Mouse (Mus musculus): ENCODE measurements around the gene Tbc1d24. TPM values are rescaled to one million over a fixed set of nuclear protein-coding genes. Genes with fewer than 3 reads are reported as not detected.

Gene Tbc1d24
- polyA plus RNA-seq, 1 experiment from 2014 or later = 10.5 TPM

- no peak for ATAC-seq
- Histone ChIP-seq H3K4me2 (ENCODE audit: low read length) (no peak overlapping the region), H3K27ac (ENCODE audit: low read depth, low read length) (no peak overlapping the region), H3K4me3 (ENCODE audit: low read depth, low read length) (no peak overlapping the region), H3K9me3 (replicated peaks; ENCODE audit: control insufficient read depth, low read length) (no peaks in the 10 kb centered on the region), H3K4me1 (ENCODE audit: control insufficient read depth, insufficient read depth, low read length) (peaks cover 14% of the 10 kb centered on the region), H3K36me3 (ENCODE audit: control insufficient read depth, insufficient read depth, low read length) (peaks cover 13% of the 10 kb centered on the region), H3K27me3 (replicated peaks; ENCODE audit: control insufficient read depth, insufficient read depth, low read length) (no peaks in the 10 kb centered on the region), H3K9ac (ENCODE audit: low read length) (no peak overlapping the region)
- no peak for DNase-seq (ENCODE audit: low spot score)
- 93% methylated on average over 4 of the region's 4 CpGs for WGBS
Measured at GRCm38 (mm10) chr17:24171738-24172137, 33.6 kb downstream of the Tbc1d24 start.

- Histone ChIP-seq H3K4me1 (ENCODE audit: control insufficient read depth, insufficient read depth, low read length) (peaks cover 14% of the 10 kb centered on the region), H3K9ac (ENCODE audit: low read length) (no peak overlapping the region), H3K9me3 (replicated peaks; ENCODE audit: control insufficient read depth, low read length) (no peaks in the 10 kb centered on the region), H3K27ac (ENCODE audit: low read depth, low read length) (no peak overlapping the region), H3K27me3 (replicated peaks; ENCODE audit: control insufficient read depth, insufficient read depth, low read length) (no peaks in the 10 kb centered on the region), H3K4me2 (ENCODE audit: low read length) (no peak overlapping the region), H3K36me3 (ENCODE audit: control insufficient read depth, insufficient read depth, low read length) (peaks cover 16% of the 10 kb centered on the region), H3K4me3 (ENCODE audit: low read depth, low read length) (no peak overlapping the region)
- 81% methylated on average over 5 of the region's 5 CpGs for WGBS
- ATAC-seq (no peak), DNase-seq (ENCODE audit: low spot score) (no peak)
Measured at GRCm38 (mm10) chr17:24170729-24171128, 34.6 kb downstream of the Tbc1d24 start.

GRCm38 (mm10) chr17:24170125-24170524 is 35.2 kb downstream of the Tbc1d24 start:
- H3K4me1 ChIP-seq (ENCODE audit: control insufficient read depth, insufficient read depth, low read length) = peaks cover 14% of the 10 kb centered on the region
- H3K27ac ChIP-seq (ENCODE audit: low read depth, low read length) = no peak overlapping the region
- H3K4me3 ChIP-seq (ENCODE audit: low read depth, low read length) = peak overlapping the region; percentile 73
- H3K9ac ChIP-seq (ENCODE audit: low read length) = peak overlapping the region; percentile 88
- H3K4me2 ChIP-seq (ENCODE audit: low read length) = peak overlapping the region; percentile 88
- no peaks in the 10 kb centered on the region for H3K27me3 ChIP-seq (replicated peaks; ENCODE audit: control insufficient read depth, insufficient read depth, low read length)
- H3K9me3 ChIP-seq (replicated peaks; ENCODE audit: control insufficient read depth, low read length) = no peaks in the 10 kb centered on the region
- ATAC-seq (no peak), DNase-seq (ENCODE audit: low spot score) (no peak)
- 64% methylated on average over 3 of the region's 3 CpGs for WGBS
- H3K36me3 ChIP-seq (ENCODE audit: control insufficient read depth, insufficient read depth, low read length) = peaks cover 18% of the 10 kb centered on the region

GRCm38 (mm10) chr17:24169317-24170065 is 35.9 kb downstream of the Tbc1d24 start, which contains the start of gene Atp6v0c:
Gene Atp6v0c, minus strand, starts transcription at chr17:24169702.
- peak; percentile 98 for DNase-seq (ENCODE audit: low spot score)
- under 1% methylated on average over 55 of the region's 58 CpGs for WGBS

GRCm38 (mm10) chr17:24168590-24169277 is 36.6 kb downstream of the Tbc1d24 start:
- peak overlapping the region; percentile 96 for H3K27ac ChIP-seq (ENCODE audit: low read depth, low read length)
- WGBS = under 1% methylated on average over 41 of the region's 41 CpGs

More at GRCm38 (mm10) chr17:24169317-24170065, 35.9 kb downstream of the Tbc1d24 start, which contains the start of gene Atp6v0c:
- H3K27ac ChIP-seq (ENCODE audit: low read depth, low read length) = peak within 1 kb of the TSS; percentile 96
- peak within 1 kb of the TSS; percentile 88 for H3K4me2 ChIP-seq (ENCODE audit: low read length)
- H3K4me3 ChIP-seq (ENCODE audit: low read depth, low read length) = peak within 1 kb of the TSS; percentile 73
- peaks cover 14% of the 10 kb centered on the region for H3K4me1 ChIP-seq (ENCODE audit: control insufficient read depth, insufficient read depth, low read length)
- H3K27me3 ChIP-seq (replicated peaks; ENCODE audit: control insufficient read depth, insufficient read depth, low read length) = no peaks in the 10 kb centered on the region
- H3K36me3 ChIP-seq (ENCODE audit: control insufficient read depth, insufficient read depth, low read length) = peaks cover 22% of the 10 kb centered on the region
- H3K9ac ChIP-seq (ENCODE audit: low read length) = peak within 1 kb of the TSS; percentile 88
- H3K9me3 ChIP-seq (replicated peaks; ENCODE audit: control insufficient read depth, low read length) = no peaks in the 10 kb centered on the region
- ATAC-seq = peak; percentile 94

GRCm38 (mm10) chr17:24167891-24168505 is 37.4 kb downstream of the Tbc1d24 start:
- no peaks in the 10 kb centered on the region for H3K27me3 ChIP-seq (replicated peaks; ENCODE audit: control insufficient read depth, insufficient read depth, low read length)
- H3K9me3 ChIP-seq (replicated peaks; ENCODE audit: control insufficient read depth, low read length) = no peaks in the 10 kb centered on the region
- peaks cover 22% of the 10 kb centered on the region for H3K36me3 ChIP-seq (ENCODE audit: control insufficient read depth, insufficient read depth, low read length)
- peaks cover 14% of the 10 kb centered on the region for H3K4me1 ChIP-seq (ENCODE audit: control insufficient read depth, insufficient read depth, low read length)
- 60% methylated on average over 7 of the region's 7 CpGs for WGBS
- DNase-seq (ENCODE audit: low spot score) = no peak
- peak overlapping the region; percentile 88 for H3K9ac ChIP-seq (ENCODE audit: low read length)
- peak overlapping the region; percentile 96; the same call in 1 of the 2 replicates for H3K27ac ChIP-seq (ENCODE audit: low read depth, low read length)
- peak overlapping the region; percentile 73 for H3K4me3 ChIP-seq (ENCODE audit: low read depth, low read length)
- H3K4me2 ChIP-seq (ENCODE audit: low read length) = peak overlapping the region; percentile 88
- ATAC-seq = no peak

More at GRCm38 (mm10) chr17:24168590-24169277, 36.6 kb downstream of the Tbc1d24 start:
- Histone ChIP-seq H3K9me3 (replicated peaks; ENCODE audit: control insufficient read depth, low read length) (no peaks in the 10 kb centered on the region), H3K9ac (ENCODE audit: low read length) (peak overlapping the region; percentile 88), H3K4me2 (ENCODE audit: low read length) (peak overlapping the region; percentile 88), H3K4me1 (ENCODE audit: control insufficient read depth, insufficient read depth, low read length) (peaks cover 14% of the 10 kb centered on the region), H3K36me3 (ENCODE audit: control insufficient read depth, insufficient read depth, low read length) (peaks cover 22% of the 10 kb centered on the region), H3K27me3 (replicated peaks; ENCODE audit: control insufficient read depth, insufficient read depth, low read length) (no peaks in the 10 kb centered on the region), H3K4me3 (ENCODE audit: low read depth, low read length) (peak overlapping the region; percentile 73)
- peak; percentile 72 for ATAC-seq
- peak; percentile 83 for DNase-seq (ENCODE audit: low spot score)

- H3K27ac ChIP-seq (ENCODE audit: low read depth, low read length) = no peak overlapping the region
- H3K27me3 ChIP-seq (replicated peaks; ENCODE audit: control insufficient read depth, insufficient read depth, low read length) = no peaks in the 10 kb centered on the region
- WGBS = 87% methylated on average over 6 of the region's 6 CpGs
- peaks cover 22% of the 10 kb centered on the region for H3K36me3 ChIP-seq (ENCODE audit: control insufficient read depth, insufficient read depth, low read length)
- H3K9me3 ChIP-seq (replicated peaks; ENCODE audit: control insufficient read depth, low read length) = no peaks in the 10 kb centered on the region
- peaks cover 21% of the 10 kb centered on the region for H3K4me1 ChIP-seq (ENCODE audit: control insufficient read depth, insufficient read depth, low read length)
- DNase-seq (ENCODE audit: low spot score) (no peak), ATAC-seq (no peak)
- H3K4me3 ChIP-seq (ENCODE audit: low read depth, low read length) = no peak overlapping the region
- H3K9ac ChIP-seq (ENCODE audit: low read length) = no peak overlapping the region
- H3K4me2 ChIP-seq (ENCODE audit: low read length) = no peak overlapping the region
Measured at GRCm38 (mm10) chr17:24167120-24167519, 38.2 kb downstream of the Tbc1d24 start.

- H3K36me3 ChIP-seq (ENCODE audit: control insufficient read depth, insufficient read depth, low read length) = peaks cover 22% of the 10 kb centered on the region
- DNase-seq (ENCODE audit: low spot score) (no peak), ATAC-seq (no peak)
- no peak overlapping the region for H3K4me3 ChIP-seq (ENCODE audit: low read depth, low read length)
- H3K4me2 ChIP-seq (ENCODE audit: low read length) = no peak overlapping the region
- 84% methylated on average over 11 of the region's 11 CpGs for WGBS
- H3K9me3 ChIP-seq (replicated peaks; ENCODE audit: control insufficient read depth, low read length) = no peaks in the 10 kb centered on the region
- H3K27ac ChIP-seq (ENCODE audit: low read depth, low read length) = no peak overlapping the region
- no peak overlapping the region for H3K9ac ChIP-seq (ENCODE audit: low read length)
- no peaks in the 10 kb centered on the region for H3K27me3 ChIP-seq (replicated peaks; ENCODE audit: control insufficient read depth, insufficient read depth, low read length)
- H3K4me1 ChIP-seq (ENCODE audit: control insufficient read depth, insufficient read depth, low read length) = peaks cover 17% of the 10 kb centered on the region
Measured at GRCm38 (mm10) chr17:24164566-24165259, 40.6 kb downstream of the Tbc1d24 start.

Measured in forebrain, embryonic 14.5 days (tissue).